Mouse (Mus musculus) E14TG2a.4 (cell line): ENCODE data around the gene Idh3a.
A peak's percentile ranks its signal among the peaks of the same experiment; 100 is the strongest.

Experiments used
- H3K27me3 ChIP-seq: 2 replicates; pipeline ENCODE4 v1.6.1; 2014; ENCODE audit warnings: low read length, control low read depth; ENCODE audit not compliant: insufficient read depth
- H3K36me3 ChIP-seq: 2 replicates; pipeline ENCODE4 v1.6.1; 2014; ENCODE audit warnings: low read length, control low read depth; ENCODE audit not compliant: insufficient read depth
- H3K4me1 ChIP-seq: replicated peaks from 2 replicates; pipeline ENCODE4 v1.6.1; 2014; ENCODE audit warnings: low read depth, low read length, control low read depth
- H3K4me3 ChIP-seq: replicated peaks from 2 replicates; pipeline ENCODE4 v1.5.1; 2014; ENCODE audit warnings: mild to moderate bottlenecking, low read length
- H3K9me3 ChIP-seq: 2 replicates; pipeline ENCODE4 v1.6.1; 2014; ENCODE audit warnings: low read length, control low read depth
- CTCF ChIP-seq: conservative IDR thresholded peaks from 2 replicates; pipeline ENCODE4 v1.5.1; 2014; ENCODE audit warnings: low read length
- NANOG ChIP-seq: IDR thresholded peaks from 2 replicates; pipeline ENCODE4 v1.6.1; 2014; ENCODE audit warnings: borderline replicate concordance, low read length, mixed read lengths
- POU5F1 ChIP-seq: IDR thresholded peaks from 2 replicates; pipeline ENCODE4 v1.6.1; 2014; ENCODE audit warnings: low read length, borderline replicate concordance

The Idh3a gene

GRCm38 (mm10) chr9:54602916-54603315, 16.8 kb downstream of the Idh3a start:
- H3K27me3 ChIP-seq: no peaks in the 10 kb centered on the region
- TF ChIP-seq POU5F1: no peak
- no peak for TF ChIP-seq NANOG
- no peak for TF ChIP-seq CTCF
- H3K4me3 ChIP-seq: no peak overlapping the region
- peaks cover 78% of the 10 kb centered on the region for H3K36me3 ChIP-seq
- peaks cover 15% of the 10 kb centered on the region for H3K4me1 ChIP-seq
- H3K9me3 ChIP-seq: no peaks in the 10 kb centered on the region

GRCm38 (mm10) chr9:54604131-54604654, 18.1 kb downstream of the Idh3a start:
- H3K36me3 ChIP-seq: peaks cover 65% of the 10 kb centered on the region
- no peaks in the 10 kb centered on the region for H3K9me3 ChIP-seq
- H3K4me3 ChIP-seq: no peak overlapping the region
- peaks cover 8% of the 10 kb centered on the region; the same call in 1 of the 2 replicates for H3K27me3 ChIP-seq
- H3K4me1 ChIP-seq: peaks cover 21% of the 10 kb centered on the region
- TF ChIP-seq CTCF (no peak), NANOG (no peak), POU5F1 (no peak)

- peaks cover 15% of the 10 kb centered on the region; the same call in 1 of the 2 replicates for H3K27me3 ChIP-seq
- peaks cover 59% of the 10 kb centered on the region for H3K36me3 ChIP-seq
- H3K9me3 ChIP-seq: no peaks in the 10 kb centered on the region
- H3K4me3 ChIP-seq: no peak overlapping the region
- TF ChIP-seq POU5F1: no peak
- TF ChIP-seq CTCF: peak; percentile 65
- TF ChIP-seq NANOG: no peak
- H3K4me1 ChIP-seq: peaks cover 28% of the 10 kb centered on the region
These were observed 18.8 kb downstream of the Idh3a start for GRCm38 (mm10) chr9:54604886-54605285.

- Histone ChIP-seq H3K27me3 (peaks cover 22% of the 10 kb centered on the region), H3K9me3 (no peaks in the 10 kb centered on the region), H3K36me3 (no peaks in the 10 kb centered on the region), H3K4me3 (no peak overlapping the region), H3K4me1 (peaks cover 28% of the 10 kb centered on the region)
- no peak for TF ChIP-seq POU5F1
- TF ChIP-seq NANOG: no peak
- TF ChIP-seq CTCF: no peak
These were observed 26.7 kb downstream of the Idh3a start for GRCm38 (mm10) chr9:54612781-54613191.

GRCm38 (mm10) chr9:54614182-54614850, 28.2 kb downstream of the Idh3a start:
- Histone ChIP-seq H3K36me3 (no peaks in the 10 kb centered on the region), H3K4me3 (peak overlapping the region; percentile 29; the same call in 1 of the 2 replicates), H3K9me3 (no peaks in the 10 kb centered on the region), H3K27me3 (peaks cover 13% of the 10 kb centered on the region), H3K4me1 (peaks cover 21% of the 10 kb centered on the region)
- peak; percentile 47 for TF ChIP-seq CTCF
- no peak for TF ChIP-seq NANOG
- TF ChIP-seq POU5F1: no peak

GRCm38 (mm10) chr9:54627240-54627639, 41.1 kb downstream of the Idh3a start:
- Histone ChIP-seq H3K4me3 (no peak overlapping the region), H3K4me1 (no peaks in the 10 kb centered on the region), H3K36me3 (no peaks in the 10 kb centered on the region), H3K9me3 (peaks cover 4% of the 10 kb centered on the region), H3K27me3 (no peaks in the 10 kb centered on the region)
- no peak for TF ChIP-seq CTCF
- TF ChIP-seq NANOG: no peak
- no peak for TF ChIP-seq POU5F1

- Histone ChIP-seq H3K36me3 (no peaks in the 10 kb centered on the region), H3K27me3 (no peaks in the 10 kb centered on the region), H3K4me3 (no peak overlapping the region), H3K9me3 (peaks cover 4% of the 10 kb centered on the region), H3K4me1 (no peaks in the 10 kb centered on the region)
- TF ChIP-seq CTCF: no peak
- no peak for TF ChIP-seq POU5F1
- no peak for TF ChIP-seq NANOG
These were observed 42.6 kb downstream of the Idh3a start for GRCm38 (mm10) chr9:54628752-54629151.

- no peaks in the 10 kb centered on the region for H3K27me3 ChIP-seq
- H3K9me3 ChIP-seq: peaks cover 4% of the 10 kb centered on the region
- no peak for TF ChIP-seq CTCF
- no peak for TF ChIP-seq NANOG
- TF ChIP-seq POU5F1: no peak
- H3K4me1 ChIP-seq: no peaks in the 10 kb centered on the region
- H3K36me3 ChIP-seq: no peaks in the 10 kb centered on the region
- no peak overlapping the region for H3K4me3 ChIP-seq
These were observed 43.6 kb downstream of the Idh3a start for GRCm38 (mm10) chr9:54629613-54630261.

- Histone ChIP-seq H3K9me3 (no peaks in the 10 kb centered on the region), H3K4me1 (no peaks in the 10 kb centered on the region), H3K4me3 (no peak overlapping the region), H3K36me3 (no peaks in the 10 kb centered on the region), H3K27me3 (no peaks in the 10 kb centered on the region)
- peak; percentile 41 for TF ChIP-seq CTCF
- no peak for TF ChIP-seq POU5F1
- TF ChIP-seq NANOG: no peak
These were observed 44.8 kb downstream of the Idh3a start for GRCm38 (mm10) chr9:54630905-54631304.
